In genomic region chr7:140921225-140921975, GRCm38 (mm10) we compare ENCODE assay signal across 12 mouse cellular contexts. TPM values are rescaled to one million over a fixed set of nuclear protein-coding genes. Genes with fewer than 3 reads are reported as not detected.
DNase-seq lines count a peak whose midpoint lies in the region; ATAC-seq lines count a peak whose summit lies in the region.
"Had no signal": no experiment of that assay in that cellular context is flagged by ENCODE, and none has a peak within 500 bp of the region (broad histone marks: within the 10 kb centered on the region; RNA-seq: fewer than 3 reads in every experiment).

No protein-coding gene starts in this region.

- H3K9ac ChIP-seq in limb, embryonic 12.5 days (replicated peaks), result no peak overlapping the region
- no peak overlapping the region for H3K9ac ChIP-seq in forebrain, embryonic 15.5 days (replicated peaks)
- no peak overlapping the region for H3K9ac ChIP-seq in kidney, embryonic 16.5 days (replicated peaks; ENCODE audit: low read length)
- no peak overlapping the region for H3K9ac ChIP-seq in neural tube, embryonic 13.5 days
- H3K9ac ChIP-seq: lung, embryonic 14.5 days had no signal

- H3K27me3 ChIP-seq in limb, embryonic 12.5 days, result peaks cover 81% of the 10 kb centered on the region
- peaks cover 76% of the 10 kb centered on the region for H3K27me3 ChIP-seq in limb, embryonic 10.5 days (ENCODE audit: low read depth, poor library complexity, severe bottlenecking)
- H3K27me3 ChIP-seq in forebrain, embryonic 15.5 days, result peaks cover 67% of the 10 kb centered on the region
- peaks cover 67% of the 10 kb centered on the region for H3K27me3 ChIP-seq in kidney, embryonic 16.5 days (ENCODE audit: insufficient read depth, low read length)
- H3K27me3 ChIP-seq in neural tube, embryonic 13.5 days, result peaks cover 80% of the 10 kb centered on the region

- no peak for DNase-seq in limb, embryonic 10.5 days (ENCODE audit: low spot score)
- no peak for DNase-seq in c-Kit-positive CD71-positive TER-119-positive erythroid progenitor cells, embryonic 14.5 days (ENCODE audit: low spot score)
- no peak for DNase-seq in thymus, adult 18-20 months
- no peak for DNase-seq in spleen, postnatal 10 days (ENCODE audit: low spot score in 2 of 2)
- DNase-seq: layer of hippocampus, postnatal 36 days; lung, embryonic 14.5 days had no signal

- ATAC-seq in limb, embryonic 12.5 days (ENCODE audit: insufficient number of reproducible peaks, insufficient read depth, low FRiP score, low TSS enrichment, low read depth), result no peak
- ATAC-seq in forebrain, embryonic 15.5 days (replicated peaks), result no peak
- ATAC-seq in kidney, embryonic 16.5 days (ENCODE audit: low FRiP score, low TSS enrichment), result no peak
- no peak for ATAC-seq in neural tube, embryonic 13.5 days (ENCODE audit: low read depth)
- ATAC-seq: CD4-positive, CD25-positive, alpha-beta regulatory T cell, adult 4 months had no signal

- H3K4me2 ChIP-seq in limb, embryonic 12.5 days, result peak overlapping the region; percentile 66; the same call in 1 of the 2 replicates
- peak overlapping the region; percentile 84 for H3K4me2 ChIP-seq in forebrain, embryonic 15.5 days (replicated peaks)
- peak overlapping the region; percentile 64 for H3K4me2 ChIP-seq in kidney, embryonic 16.5 days (replicated peaks; ENCODE audit: low read depth, low read length)
- peak overlapping the region; percentile 85; the same call in 1 of the 2 replicates for H3K4me2 ChIP-seq in neural tube, embryonic 13.5 days

- WGBS in limb, embryonic 12.5 days, result 28% methylated on average over 22 of the region's 22 CpGs
- 28% methylated on average over 22 of the region's 22 CpGs for WGBS in limb, embryonic 10.5 days
- WGBS in forebrain, embryonic 15.5 days, result 30% methylated on average over 22 of the region's 22 CpGs
- 20% methylated on average over 22 of the region's 22 CpGs for WGBS in kidney, embryonic 16.5 days
- WGBS in neural tube, embryonic 13.5 days, result 30% methylated on average over 22 of the region's 22 CpGs

- H3K36me3 ChIP-seq in limb, embryonic 12.5 days, result no peaks in the 10 kb centered on the region
- H3K36me3 ChIP-seq in limb, embryonic 10.5 days, result no peaks in the 10 kb centered on the region
- no peaks in the 10 kb centered on the region for H3K36me3 ChIP-seq in forebrain, embryonic 15.5 days
- H3K36me3 ChIP-seq in kidney, embryonic 16.5 days (ENCODE audit: insufficient read depth, low read length), result no peaks in the 10 kb centered on the region
- H3K36me3 ChIP-seq in neural tube, embryonic 13.5 days, result no peaks in the 10 kb centered on the region

- H3K4me1 ChIP-seq in limb, embryonic 12.5 days (replicated peaks), result peaks cover 14% of the 10 kb centered on the region
- H3K4me1 ChIP-seq in limb, embryonic 10.5 days, result peaks cover 14% of the 10 kb centered on the region
- H3K4me1 ChIP-seq in forebrain, embryonic 15.5 days, result peaks cover 18% of the 10 kb centered on the region
- H3K4me1 ChIP-seq in kidney, embryonic 16.5 days (ENCODE audit: insufficient read depth, low read length), result peaks cover 17% of the 10 kb centered on the region
- H3K4me1 ChIP-seq in neural tube, embryonic 13.5 days (replicated peaks), result peaks cover 20% of the 10 kb centered on the region

- H3K9me3 ChIP-seq in limb, embryonic 12.5 days, result no peaks in the 10 kb centered on the region
- H3K9me3 ChIP-seq in limb, embryonic 10.5 days (replicated peaks), result no peaks in the 10 kb centered on the region
- H3K9me3 ChIP-seq in forebrain, embryonic 15.5 days, result no peaks in the 10 kb centered on the region
- no peaks in the 10 kb centered on the region for H3K9me3 ChIP-seq in kidney, embryonic 16.5 days (ENCODE audit: low read length)
- no peaks in the 10 kb centered on the region for H3K9me3 ChIP-seq in neural tube, embryonic 13.5 days

- no peak overlapping the region for H3K27ac ChIP-seq in limb, embryonic 12.5 days
- H3K27ac ChIP-seq in limb, embryonic 10.5 days, result no peak overlapping the region
- no peak overlapping the region for H3K27ac ChIP-seq in forebrain, embryonic 15.5 days (replicated peaks)
- no peak overlapping the region for H3K27ac ChIP-seq in kidney, embryonic 16.5 days (ENCODE audit: low read length)
- H3K27ac ChIP-seq in neural tube, embryonic 13.5 days (replicated peaks), result no peak overlapping the region

- no peak overlapping the region for H3K4me3 ChIP-seq in limb, embryonic 12.5 days (replicated peaks)
- no peak overlapping the region; the same call in 1 of the 2 replicates for H3K4me3 ChIP-seq in limb, embryonic 10.5 days
- no peak overlapping the region for H3K4me3 ChIP-seq in forebrain, embryonic 15.5 days
- H3K4me3 ChIP-seq in kidney, embryonic 16.5 days (ENCODE audit: low read length), result no peak overlapping the region
- peak overlapping the region; percentile 43; the same call in 1 of the 2 replicates for H3K4me3 ChIP-seq in neural tube, embryonic 13.5 days

RNA-seq across cellular contexts. Expression of gene Nlrp6, which starts 0.7 kb away (rescaled TPM):
- polyA plus RNA-seq in limb, embryonic 12.5 days (2016; fragmentation: Nextera tagmentation; extraction: Ambion mirVana), result not detected in 2 replicates
- 0.06 and 0.26 TPM in 2 replicates for polyA plus RNA-seq in limb, embryonic 10.5 days (2016; fragmentation: Nextera tagmentation; extraction: Ambion mirVana)
- polyA plus RNA-seq in forebrain, embryonic 15.5 days (2015; fragmentation: Nextera tagmentation; extraction: Ambion mirVana), result 0.24 and 0.28 TPM in 2 replicates
- 1.9 and 2.2 TPM in 2 replicates for polyA plus RNA-seq in kidney, embryonic 16.5 days (2015; fragmentation: Nextera tagmentation; extraction: Ambion mirVana)
- 0.10 and 0.18 TPM in 2 replicates for polyA plus RNA-seq in neural tube, embryonic 13.5 days (2015; fragmentation: Nextera tagmentation; extraction: Ambion mirVana)
- polyA plus RNA-seq: CD4-positive, CD25-positive, alpha-beta regulatory T cell, adult 4 months had no signal

RNA-seq across cellular contexts. Expression of gene Pgghg, which starts 19.8 kb away (rescaled TPM):
- 18.9 and 21.5 TPM in 2 replicates for polyA plus RNA-seq in limb, embryonic 12.5 days (2016; fragmentation: Nextera tagmentation; extraction: Ambion mirVana)
- 11.4 and 15.4 TPM in 2 replicates for polyA plus RNA-seq in limb, embryonic 10.5 days (2016; fragmentation: Nextera tagmentation; extraction: Ambion mirVana)
- polyA plus RNA-seq in forebrain, embryonic 15.5 days (2015; fragmentation: Nextera tagmentation; extraction: Ambion mirVana), result 8.5 and 8.7 TPM in 2 replicates
- 25.3 and 26.6 TPM in 2 replicates for polyA plus RNA-seq in kidney, embryonic 16.5 days (2015; fragmentation: Nextera tagmentation; extraction: Ambion mirVana)
- polyA plus RNA-seq in neural tube, embryonic 13.5 days (2015; fragmentation: Nextera tagmentation; extraction: Ambion mirVana), result 7.6 and 8.2 TPM in 2 replicates

RNA-seq across cellular contexts. Expression of gene Cox8b, which starts 21.2 kb away (rescaled TPM):
- 1.9 and 2.7 TPM in 2 replicates for polyA plus RNA-seq in limb, embryonic 12.5 days (2016; fragmentation: Nextera tagmentation; extraction: Ambion mirVana)
- 0.49 TPM in 1 of 2 replicates, not detected in the other for polyA plus RNA-seq in limb, embryonic 10.5 days (2016; fragmentation: Nextera tagmentation; extraction: Ambion mirVana)
- not detected in 2 replicates for polyA plus RNA-seq in forebrain, embryonic 15.5 days (2015; fragmentation: Nextera tagmentation; extraction: Ambion mirVana)
- polyA plus RNA-seq in kidney, embryonic 16.5 days (2015; fragmentation: Nextera tagmentation; extraction: Ambion mirVana), result 1.4 and 2.6 TPM in 2 replicates
- 0.91 TPM in 1 of 2 replicates, not detected in the other for polyA plus RNA-seq in neural tube, embryonic 13.5 days (2015; fragmentation: Nextera tagmentation; extraction: Ambion mirVana)
- polyA plus RNA-seq: CD4-positive, CD25-positive, alpha-beta regulatory T cell, adult 4 months; lung, embryonic 14.5 days had no signal

RNA-seq across cellular contexts. Expression of gene Ifitm5, which starts 28.7 kb away (rescaled TPM):
- 5.6 and 6.1 TPM in 2 replicates for polyA plus RNA-seq in limb, embryonic 12.5 days (2016; fragmentation: Nextera tagmentation; extraction: Ambion mirVana)
- polyA plus RNA-seq in limb, embryonic 10.5 days (2016; fragmentation: Nextera tagmentation; extraction: Ambion mirVana), result 4.2 and 5.9 TPM in 2 replicates
- polyA plus RNA-seq in forebrain, embryonic 15.5 days (2015; fragmentation: Nextera tagmentation; extraction: Ambion mirVana), result 0.51 and 0.70 TPM in 2 replicates
- 4.2 and 5.8 TPM in 2 replicates for polyA plus RNA-seq in kidney, embryonic 16.5 days (2015; fragmentation: Nextera tagmentation; extraction: Ambion mirVana)
- 1.4 and 2.1 TPM in 2 replicates for polyA plus RNA-seq in neural tube, embryonic 13.5 days (2015; fragmentation: Nextera tagmentation; extraction: Ambion mirVana)
- polyA plus RNA-seq: CD4-positive, CD25-positive, alpha-beta regulatory T cell, adult 4 months had no signal

RNA-seq across cellular contexts. Expression of gene Gm45717, which starts 34.3 kb away (rescaled TPM):
- polyA plus RNA-seq in limb, embryonic 12.5 days (2016; fragmentation: Nextera tagmentation; extraction: Ambion mirVana), result not detected in 2 replicates
- polyA plus RNA-seq in limb, embryonic 10.5 days (2016; fragmentation: Nextera tagmentation; extraction: Ambion mirVana), result not detected in 2 replicates
- polyA plus RNA-seq in forebrain, embryonic 15.5 days (2015; fragmentation: Nextera tagmentation; extraction: Ambion mirVana), result not detected in 2 replicates
- polyA plus RNA-seq in kidney, embryonic 16.5 days (2015; fragmentation: Nextera tagmentation; extraction: Ambion mirVana), result 0.76 TPM in 1 of 2 replicates, not detected in the other
- polyA plus RNA-seq in neural tube, embryonic 13.5 days (2015; fragmentation: Nextera tagmentation; extraction: Ambion mirVana), result not detected in 2 replicates
- polyA plus RNA-seq: heart, postnatal 0 days; lung, embryonic 14.5 days had no signal
